Mouse (Mus musculus) testis, adult 2 months (tissue): ENCODE measurements around the gene Rpn2.

Experiments
- CTCF ChIP-seq: fragments of 200-500 bp; IDR thresholded peaks from 2 replicates; pipeline ENCODE4 v1.5.1; 2012; ENCODE audit warnings: low read depth, mild to moderate bottlenecking, inconsistent platforms, low read length, moderate library complexity; ENCODE audit not compliant: control insufficient read depth, insufficient read depth, insufficient replicate concordance
- POLR2A ChIP-seq: fragments of 200-500 bp; IDR thresholded peaks from 2 replicates; pipeline ENCODE4 v1.6.1; 2012; ENCODE audit warnings: low read depth, mild to moderate bottlenecking, inconsistent platforms, low read length, moderate library complexity; ENCODE audit not compliant: control insufficient read depth

GRCm38 (mm10) chr2:157343337-157343736, 64.5 kb downstream of the Rpn2 start:
- no peak for TF ChIP-seq CTCF
- no peak for TF ChIP-seq POLR2A
